Mouse (Mus musculus) liver, embryonic 15.5 days (tissue): Measurements from ENCODE around the gene Spata22. TPM values are rescaled to one million over a fixed set of nuclear protein-coding genes. Genes with fewer than 3 reads are reported as not detected.

Experiments
- ATAC-seq: fragments of 200-750 bp; cut with Nextera tagmentation; 2 replicates; pipeline ENCODE4 v1.8.0; 2017; ENCODE audit warnings: moderate number of reproducible peaks, mild to moderate bottlenecking, moderate library complexity; ENCODE audit not compliant: insufficient read depth
- H3K27ac ChIP-seq: fragments of 300-500 bp; sonication (generic); replicated peaks from 2 replicates; pipeline ENCODE4 v1.5.1; 2015; ENCODE audit warnings: mild to moderate bottlenecking, inconsistent platforms
- H3K27me3 ChIP-seq: fragments of 300-500 bp; sonication (generic); 2 replicates; pipeline ENCODE4 v1.6.1; 2015; ENCODE audit warnings: mild to moderate bottlenecking, inconsistent platforms
- H3K36me3 ChIP-seq: fragments of 300-500 bp; sonication (generic); replicated peaks from 2 replicates; pipeline ENCODE4 v1.6.1; 2015; ENCODE audit warnings: moderate library complexity, mild to moderate bottlenecking, inconsistent platforms
- H3K4me1 ChIP-seq: fragments of 300-500 bp; sonication (generic); replicated peaks from 2 replicates; pipeline ENCODE4 v1.6.1; 2015; ENCODE audit warnings: inconsistent platforms
- H3K4me2 ChIP-seq: fragments of 300-500 bp; sonication (generic); 2 replicates; pipeline ENCODE4 v1.6.1; 2015; ENCODE audit warnings: moderate library complexity, mild to moderate bottlenecking, inconsistent platforms
- H3K4me3 ChIP-seq: fragments of 300-500 bp; sonication (generic); replicated peaks from 2 replicates; pipeline ENCODE4 v1.5.1; 2015; ENCODE audit warnings: mild to moderate bottlenecking, inconsistent platforms
- H3K9ac ChIP-seq: fragments of 300-500 bp; sonication (generic); 2 replicates; pipeline ENCODE4 v1.6.1; 2015; ENCODE audit warnings: moderate library complexity, mild to moderate bottlenecking, inconsistent platforms
- H3K9me3 ChIP-seq: fragments of 300-500 bp; sonication (generic); replicated peaks from 2 replicates; pipeline ENCODE4 v1.6.1; 2016; ENCODE audit warnings: inconsistent platforms
- WGBS: fragments of 180-500 bp; shearing (Covaris S2); methylation state at CpG from one replicate; pipeline ENCODE4 v1.1.7; 2015; ENCODE audit warnings: mixed read lengths; ENCODE audit not compliant: insufficient replicate concordance; 5-methylcytosine and 5-hydroxymethylcytosine counted together
- polyA plus RNA-seq: library from polyadenylated mRNA; unstranded; fragments of >200 nt; fragmentation: Nextera tagmentation; extraction: Ambion mirVana; gene quantifications from 2 replicates; pipeline ENCODE4 v1.2.1, GENCODE M21; 2015

The Spata22 gene
- polyA plus RNA-seq, 1 experiment from 2014 or later, result 2.8 TPM

- H3K27me3 ChIP-seq, result no peaks in the 10 kb centered on the region
- WGBS, result 48% methylated on average over 9 of the region's 9 CpGs
- H3K36me3 ChIP-seq, result no peaks in the 10 kb centered on the region
- 0 out of 2 replicates have a peak overlapping the region, but pooled peaks have one; percentile 9 for H3K4me3 ChIP-seq
- no peak overlapping the region for H3K27ac ChIP-seq
- peak overlapping the region; percentile 2; the same call in 1 of the 2 replicates for H3K4me2 ChIP-seq
- ATAC-seq, result no peak
- H3K9me3 ChIP-seq, result no peaks in the 10 kb centered on the region
- no peak overlapping the region for H3K9ac ChIP-seq
- no peaks in the 10 kb centered on the region for H3K4me1 ChIP-seq
Measured at GRCm38 (mm10) chr11:73323906-73324830, 5.4 kb upstream of the Spata22 start.

GRCm38 (mm10) chr11:73326485-73326886 lies 3.1 kb upstream of the Spata22 start:
- H3K4me3 ChIP-seq, result peak overlapping the region; percentile 33
- H3K27me3 ChIP-seq, result no peaks in the 10 kb centered on the region
- WGBS, result 27% methylated on average over 12 of the region's 12 CpGs
- no peaks in the 10 kb centered on the region for H3K36me3 ChIP-seq
- H3K4me2 ChIP-seq, result peak overlapping the region; percentile 4; the same call in 1 of the 2 replicates
- ATAC-seq, result peak; percentile 79
- no peaks in the 10 kb centered on the region for H3K4me1 ChIP-seq
- H3K9me3 ChIP-seq, result no peaks in the 10 kb centered on the region
- H3K9ac ChIP-seq, result no peak overlapping the region
- H3K27ac ChIP-seq, result peak overlapping the region; percentile 68

GRCm38 (mm10) chr11:73327361-73327760 lies 2.2 kb upstream of the Spata22 start:
- H3K4me1 ChIP-seq, result no peaks in the 10 kb centered on the region
- H3K4me2 ChIP-seq, result peak overlapping the region; percentile 6; the same call in 1 of the 2 replicates
- ATAC-seq, result no peak
- no peak overlapping the region for H3K9ac ChIP-seq
- peak overlapping the region; percentile 68; the same call in 1 of the 2 replicates for H3K27ac ChIP-seq
- no peaks in the 10 kb centered on the region for H3K9me3 ChIP-seq
- H3K4me3 ChIP-seq, result no peak overlapping the region
- no peaks in the 10 kb centered on the region for H3K36me3 ChIP-seq
- 61% methylated on average over 4 of the region's 4 CpGs for WGBS
- no peaks in the 10 kb centered on the region for H3K27me3 ChIP-seq

- H3K4me1 ChIP-seq, result no peaks in the 10 kb centered on the region
- 58% methylated on average over 2 of the region's 2 CpGs for WGBS
- no peaks in the 10 kb centered on the region for H3K36me3 ChIP-seq
- no peaks in the 10 kb centered on the region for H3K9me3 ChIP-seq
- H3K9ac ChIP-seq, result no peak overlapping the region
- no peak overlapping the region for H3K4me3 ChIP-seq
- H3K4me2 ChIP-seq, result no peak overlapping the region
- ATAC-seq, result no peak
- no peak overlapping the region for H3K27ac ChIP-seq
- H3K27me3 ChIP-seq, result no peaks in the 10 kb centered on the region
Measured at GRCm38 (mm10) chr11:73333357-73333756, 3.8 kb downstream of the Spata22 start.

GRCm38 (mm10) chr11:73336919-73337318 lies 7.4 kb downstream of the Spata22 start:
- Histone ChIP-seq H3K4me3 (no peak overlapping the region), H3K27me3 (no peaks in the 10 kb centered on the region), H3K9me3 (no peaks in the 10 kb centered on the region), H3K9ac (no peak overlapping the region), H3K27ac (no peak overlapping the region), H3K36me3 (no peaks in the 10 kb centered on the region), H3K4me1 (no peaks in the 10 kb centered on the region), H3K4me2 (no peak overlapping the region)
- 44% methylated on average over 4 of the region's 4 CpGs for WGBS
- no peak for ATAC-seq

GRCm38 (mm10) chr11:73350483-73350882 lies 20.9 kb downstream of the Spata22 start, which contains the start of gene Olfr20:
Gene Olfr20 (plus strand): TSS chr11:73350783.
- Histone ChIP-seq H3K27me3 (no peaks in the 10 kb centered on the region), H3K9me3 (no peaks in the 10 kb centered on the region), H3K4me2 (no peak within 1 kb of the TSS), H3K4me1 (no peaks in the 10 kb centered on the region), H3K27ac (no peak within 1 kb of the TSS), H3K4me3 (no peak within 1 kb of the TSS), H3K36me3 (no peaks in the 10 kb centered on the region), H3K9ac (no peak within 1 kb of the TSS)
- no peak for ATAC-seq
- 36% methylated on average over 3 of the region's 3 CpGs for WGBS

- 74% methylated on average over 2 of the region's 2 CpGs for WGBS
- no peak for ATAC-seq
- H3K27me3 ChIP-seq, result no peaks in the 10 kb centered on the region
Measured at GRCm38 (mm10) chr11:73370946-73371345, 41.4 kb downstream of the Spata22 start, which contains the start of gene Olfr376. Gene Olfr376 (plus strand): TSS chr11:73371246.

GRCm38 (mm10) chr11:73395374-73395773 lies 65.8 kb downstream of the Spata22 start:
- Histone ChIP-seq H3K27me3 (no peaks in the 10 kb centered on the region), H3K4me2 (no peak overlapping the region), H3K9ac (no peak overlapping the region), H3K4me1 (no peaks in the 10 kb centered on the region), H3K27ac (no peak overlapping the region), H3K9me3 (no peaks in the 10 kb centered on the region), H3K4me3 (no peak overlapping the region), H3K36me3 (no peaks in the 10 kb centered on the region)
- 42% methylated on average over 4 of the region's 4 CpGs for WGBS
- no peak for ATAC-seq

More at GRCm38 (mm10) chr11:73370946-73371345, 41.4 kb downstream of the Spata22 start, which contains the start of gene Olfr376:
- H3K4me2 ChIP-seq, result no peak within 1 kb of the TSS
- no peaks in the 10 kb centered on the region for H3K36me3 ChIP-seq
- H3K9me3 ChIP-seq, result no peaks in the 10 kb centered on the region
- H3K9ac ChIP-seq, result no peak within 1 kb of the TSS
- no peaks in the 10 kb centered on the region for H3K4me1 ChIP-seq
- no peak within 1 kb of the TSS for H3K4me3 ChIP-seq
- H3K27ac ChIP-seq, result no peak within 1 kb of the TSS

Other genes with a start within 250 kb of the Spata22 start
- gene Itgae, start 239.2 kb upstream of the Spata22 start, polyA plus RNA-seq, result 0.16 and 0.17 TPM in 2 replicates
- 11.8 and 12.8 TPM in 2 replicates for gene Haspin, start 191.4 kb upstream of the Spata22 start, polyA plus RNA-seq
- gene P2rx5, start 169.3 kb upstream of the Spata22 start, polyA plus RNA-seq, result 0.15 and 0.20 TPM in 2 replicates
- 73.0 and 73.6 TPM in 2 replicates for gene Emc6, start 152.7 kb upstream of the Spata22 start, polyA plus RNA-seq
- gene Tax1bp3, start 152.7 kb upstream of the Spata22 start, polyA plus RNA-seq, result 29.6 and 32.7 TPM in 2 replicates
- 7.1 and 7.8 TPM in 2 replicates for gene Ctns, start 130.7 kb upstream of the Spata22 start, polyA plus RNA-seq
- 2.8 and 3.0 TPM in 2 replicates for gene Shpk, start 130.3 kb upstream of the Spata22 start, polyA plus RNA-seq
- gene Trpv1, start 95.4 kb upstream of the Spata22 start, polyA plus RNA-seq, result 0.23 and 0.35 TPM in 2 replicates
- gene Trpv3, start 62.4 kb upstream of the Spata22 start, polyA plus RNA-seq, result 0.02 TPM in 2 replicates
- gene Aspa, start 145 bp upstream of the Spata22 start, polyA plus RNA-seq, result 2.6 and 3.5 TPM in 2 replicates
- 0.13 TPM in 1 of 2 replicates, not detected in the other for gene Gm49340, start within 50 bp of the Spata22 start, polyA plus RNA-seq
- gene Olfr20, start 21.0 kb downstream of the Spata22 start, polyA plus RNA-seq, result 0.25 TPM in 1 of 2 replicates, not detected in the other
- gene Olfr376, start 41.5 kb downstream of the Spata22 start, polyA plus RNA-seq, result not detected in 2 replicates
- not detected in 2 replicates for gene Olfr1, start 69.9 kb downstream of the Spata22 start, polyA plus RNA-seq
- not detected in 2 replicates for gene Olfr378, start 98.7 kb downstream of the Spata22 start, polyA plus RNA-seq
- not detected in 2 replicates for gene Olfr380, start 127.8 kb downstream of the Spata22 start, polyA plus RNA-seq
- not detected in 2 replicates for gene Olfr381, start 161.9 kb downstream of the Spata22 start, polyA plus RNA-seq
- not detected in 2 replicates for gene Olfr382, start 187.5 kb downstream of the Spata22 start, polyA plus RNA-seq